Mouse (Mus musculus) myocyte (in vitro differentiated cells): ENCODE measurements around the gene Mfap3l. TPM values are rescaled to one million over a fixed set of nuclear protein-coding genes. Genes with fewer than 3 reads are reported as not detected.
A peak's percentile ranks its signal among the peaks of the same experiment; 100 is the strongest.

ENCODE experiments used
- H3K27me3 ChIP-seq: one replicate; pipeline ENCODE4 v1.6.1; 2011; ENCODE audit not compliant: control insufficient read depth, insufficient read depth, insufficient read length
- H3K36me3 ChIP-seq: one replicate; pipeline ENCODE4 v1.6.1; 2011; ENCODE audit not compliant: control insufficient read depth, insufficient read depth
- H3K4me2 ChIP-seq: one replicate; pipeline ENCODE4 v1.6.1; 2011; ENCODE audit warnings: low read depth, control low read depth
- H3K4me3 ChIP-seq: one replicate; pipeline ENCODE4 v1.5.1; 2011; ENCODE audit warnings: mild to moderate bottlenecking, control low read depth, moderate library complexity
- H3K79me2 ChIP-seq: one replicate; pipeline ENCODE4 v1.6.1; 2011; ENCODE audit not compliant: control insufficient read depth, insufficient read depth
- H3ac ChIP-seq: one replicate; pipeline ENCODE4 v1.6.1; 2011; ENCODE audit not compliant: control insufficient read depth, insufficient read length
- CEBPB ChIP-seq: IDR thresholded peaks from 2 replicates; pipeline ENCODE4 v1.6.1; 2011; ENCODE audit warnings: mild to moderate bottlenecking, moderate library complexity; ENCODE audit not compliant: poor library complexity, insufficient read depth, severe bottlenecking
- E2F4 ChIP-seq: IDR thresholded peaks from one replicate; pipeline ENCODE4 v1.6.1; 2011; ENCODE audit warnings: mild to moderate bottlenecking, control low read depth, moderate library complexity; ENCODE audit not compliant: insufficient read depth
- MAX ChIP-seq: IDR thresholded peaks from one replicate; pipeline ENCODE4 v1.6.1; 2011; ENCODE audit warnings: low read depth, mild to moderate bottlenecking, control low read depth
- MYOD1 ChIP-seq, 3 experiments: IDR thresholded peaks; one replicate each; pipeline ENCODE4 v1.6.1; 2011; ENCODE audit warnings: control low read depth in 2 of 3, low read depth in 2 of 3, mild to moderate bottlenecking in 2 of 3, moderate library complexity in 1 of 3; ENCODE audit not compliant: insufficient read length in 2 of 3, control insufficient read depth in 1 of 3
- MYOG ChIP-seq, 3 experiments: IDR thresholded peaks; one replicate each; pipeline ENCODE4 v1.6.1; 2011; ENCODE audit warnings: control low read depth in 2 of 3, low read depth in 2 of 3, mild to moderate bottlenecking in 2 of 3; ENCODE audit not compliant: insufficient read length in 2 of 3, control insufficient read depth in 1 of 3, insufficient read depth in 1 of 3
- POLR2A ChIP-seq: IDR thresholded peaks from one replicate; pipeline ENCODE4 v1.6.1; 2011; ENCODE audit warnings: low read depth, mild to moderate bottlenecking, control low read depth, moderate library complexity; ENCODE audit not compliant: insufficient read length
- POLR2AphosphoS2 ChIP-seq: IDR thresholded peaks from one replicate; pipeline ENCODE4 v1.6.1; 2011; ENCODE audit warnings: low read depth, control low read depth; ENCODE audit not compliant: insufficient read length
- REST ChIP-seq: IDR thresholded peaks from one replicate; pipeline ENCODE4 v1.6.1; 2011; ENCODE audit warnings: mild to moderate bottlenecking, control low read depth, moderate library complexity; ENCODE audit not compliant: insufficient read depth, insufficient read length
- SRF ChIP-seq: IDR thresholded peaks from one replicate; pipeline ENCODE4 v1.6.1; 2011; ENCODE audit warnings: low read depth; ENCODE audit not compliant: control insufficient read depth, insufficient read length
- TCF12 ChIP-seq: IDR thresholded peaks from one replicate; pipeline ENCODE4 v1.6.1; 2011; ENCODE audit warnings: mild to moderate bottlenecking, control low read depth; ENCODE audit not compliant: poor library complexity, insufficient read depth, severe bottlenecking
- TCF3 ChIP-seq: IDR thresholded peaks from one replicate; pipeline ENCODE4 v1.6.1; 2011; ENCODE audit warnings: low read depth, control low read depth; ENCODE audit not compliant: insufficient read length
- USF1 ChIP-seq: IDR thresholded peaks from one replicate; pipeline ENCODE4 v1.6.1; 2011; ENCODE audit warnings: low read depth, mild to moderate bottlenecking, control low read depth, moderate library complexity
- polyA plus RNA-seq: library from polyadenylated mRNA; unstranded; fragments of >200 nt; fragmentation: generic; extraction: Trizol; gene quantifications from one replicate; pipeline ENCODE4 v1.2.1, GENCODE M21; 2012; ENCODE audit warnings: missing spikeins

The Mfap3l gene
- polyA plus RNA-seq, 1 experiment = 12.9 TPM

DNA sequence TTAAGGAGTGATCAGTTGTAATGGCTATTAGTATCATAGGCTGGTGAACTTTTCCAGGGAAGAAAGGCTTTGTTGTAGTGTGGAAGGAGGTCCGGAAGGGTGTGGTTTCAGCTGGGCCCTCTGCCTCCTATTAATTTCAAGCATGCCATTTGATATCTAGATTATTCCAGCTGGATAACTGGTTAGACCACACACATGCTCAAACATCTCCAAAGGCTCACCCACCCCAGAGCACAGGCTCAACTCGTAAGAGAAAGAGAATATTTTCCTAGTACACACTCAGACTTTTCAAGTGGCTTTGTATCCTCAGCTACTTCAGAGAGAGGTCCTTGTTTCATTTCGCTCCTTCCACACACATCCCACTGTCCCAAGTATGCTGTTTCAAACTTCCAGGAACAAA lies 4.7 kb upstream of the Mfap3l start:
- TF ChIP-seq REST = no peak
- no peak for TF ChIP-seq USF1
- no peak for TF ChIP-seq E2F4
- no peak for TF ChIP-seq POLR2AphosphoS2
- no peak for TF ChIP-seq SRF
- no peak for TF ChIP-seq TCF12
- no peak for TF ChIP-seq MYOG (IDR thresholded peaks at IDR 0.05; ENCODE audit: control insufficient read depth in 1 of 3, insufficient read depth in 1 of 3, insufficient read length in 2 of 3, low read depth in 2 of 3)
- TF ChIP-seq CEBPB = no peak
- TF ChIP-seq MAX = no peak
- no peak for TF ChIP-seq TCF3
- no peak for TF ChIP-seq MYOD1 (IDR thresholded peaks at IDR 0.05; ENCODE audit: control insufficient read depth in 1 of 3, insufficient read length in 2 of 3, low read depth in 2 of 3)
- TF ChIP-seq POLR2A = no peak
- H3K79me2 ChIP-seq = no peaks in the 10 kb centered on the region
- no peaks in the 10 kb centered on the region for H3K36me3 ChIP-seq
- H3K4me2 ChIP-seq = peak overlapping the region; percentile 64
- H3K4me3 ChIP-seq = no peak overlapping the region
- H3ac ChIP-seq = no peak overlapping the region
- H3K27me3 ChIP-seq = no peaks in the 10 kb centered on the region

DNA sequence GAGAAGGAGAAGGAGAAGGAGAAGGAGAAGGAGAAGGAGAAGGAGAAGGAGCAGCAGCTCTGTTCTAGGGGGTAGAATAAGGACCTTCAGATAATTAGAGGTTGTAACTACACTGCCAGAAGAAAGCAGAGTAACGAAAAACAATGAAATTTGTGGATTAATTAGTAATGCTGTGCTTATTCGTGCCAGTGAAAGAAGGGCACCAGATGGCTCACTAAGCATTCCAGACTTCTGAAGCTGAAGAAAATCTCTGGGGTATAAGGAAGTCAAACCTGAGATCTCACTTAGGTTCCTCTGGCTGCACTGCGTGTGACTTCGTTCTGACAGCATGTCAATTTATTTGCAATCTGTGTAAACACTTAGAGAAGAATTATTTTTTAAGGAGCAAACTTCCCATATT lies 3.6 kb upstream of the Mfap3l start:
- no peaks in the 10 kb centered on the region for H3K36me3 ChIP-seq
- TF ChIP-seq MAX (no peak), POLR2AphosphoS2 (no peak), TCF12 (no peak), USF1 (no peak), TCF3 (no peak), MYOG (IDR thresholded peaks at IDR 0.05; ENCODE audit: control insufficient read depth in 1 of 3, insufficient read depth in 1 of 3, insufficient read length in 2 of 3, low read depth in 2 of 3) (no peak), POLR2A (no peak), CEBPB (no peak), MYOD1 (IDR thresholded peaks at IDR 0.05; ENCODE audit: control insufficient read depth in 1 of 3, insufficient read length in 2 of 3, low read depth in 2 of 3) (no peak)
- H3K4me3 ChIP-seq = no peak overlapping the region
- no peak overlapping the region for H3K4me2 ChIP-seq
- no peak overlapping the region for H3ac ChIP-seq
- no peaks in the 10 kb centered on the region for H3K27me3 ChIP-seq
- H3K79me2 ChIP-seq = peaks cover 10% of the 10 kb centered on the region

DNA sequence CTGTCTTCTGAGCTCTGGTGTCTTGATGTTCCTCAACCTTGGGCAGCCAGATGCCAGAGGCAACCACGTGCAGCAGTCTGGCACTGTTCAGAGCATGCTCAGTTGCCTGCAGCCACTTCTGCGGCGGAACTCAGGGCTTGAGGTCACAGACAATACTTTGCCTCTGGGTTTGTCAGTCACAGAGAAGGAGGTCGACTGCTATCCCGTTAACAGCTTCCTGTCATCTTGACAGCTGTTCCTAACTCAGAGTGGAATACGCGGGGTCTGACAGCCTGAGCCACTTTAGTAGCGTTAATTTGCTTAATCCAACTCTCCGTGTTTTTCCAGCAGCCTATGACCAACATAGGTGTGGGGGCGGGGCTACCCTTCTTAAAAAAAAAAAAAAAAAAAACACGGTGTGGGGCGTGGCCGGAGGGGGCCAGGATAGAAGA lies 1.1 kb upstream of the Mfap3l start:
- Histone ChIP-seq H3K4me3 (peak overlapping the region; percentile 65), H3ac (no peak overlapping the region), H3K4me2 (peak overlapping the region; percentile 80), H3K79me2 (peaks cover 34% of the 10 kb centered on the region), H3K27me3 (no peaks in the 10 kb centered on the region), H3K36me3 (no peaks in the 10 kb centered on the region)
- TF ChIP-seq MYOG (IDR thresholded peaks at IDR 0.05; ENCODE audit: control insufficient read depth in 1 of 3, insufficient read depth in 1 of 3, insufficient read length in 2 of 3, low read depth in 2 of 3) (peak in 2 of 3 experiments; percentile 3 to 26), USF1 (peak; percentile 84), POLR2AphosphoS2 (no peak), MYOD1 (IDR thresholded peaks at IDR 0.05; ENCODE audit: control insufficient read depth in 1 of 3, insufficient read length in 2 of 3, low read depth in 2 of 3) (peak in 1 of 3 experiments; percentile 49)

DNA sequence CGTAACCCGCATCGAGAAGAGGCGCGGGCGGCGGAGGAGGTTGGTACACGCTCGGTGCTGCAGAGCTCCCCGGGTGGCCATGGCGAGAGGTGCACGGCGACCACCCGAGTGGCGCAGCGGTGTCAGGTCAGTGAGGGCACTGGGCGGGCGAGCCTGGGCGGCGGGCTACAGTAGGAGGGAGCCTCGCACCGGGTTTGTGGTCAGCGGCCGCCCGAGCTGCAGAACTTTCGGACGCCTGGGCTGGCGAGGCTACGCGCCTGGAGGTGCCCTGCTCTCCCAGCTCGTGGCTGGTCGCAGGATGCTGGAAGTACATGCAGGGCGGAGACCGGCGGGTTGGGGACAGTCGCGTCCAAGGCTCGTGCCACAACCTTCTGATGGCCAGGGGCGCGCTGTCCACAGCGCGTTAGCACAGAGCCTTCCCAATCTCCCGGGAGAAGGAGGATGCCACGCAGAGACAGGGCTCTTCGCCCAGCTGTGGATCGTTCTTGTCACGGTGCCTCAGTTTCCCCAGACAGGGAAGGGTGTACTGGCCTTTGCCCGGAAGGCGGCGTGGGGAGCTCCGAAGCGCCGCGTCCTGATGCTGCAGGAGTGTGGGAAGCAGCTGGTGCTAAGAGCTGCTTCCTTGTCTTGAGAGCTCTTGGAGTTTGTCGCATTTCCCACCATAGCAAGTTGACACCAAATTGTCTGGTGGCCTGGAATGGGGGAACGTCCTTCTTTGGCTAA lies 467 bp downstream of the Mfap3l start:
- TF ChIP-seq REST = no peak
- no peak for TF ChIP-seq CEBPB
- TF ChIP-seq MYOG (IDR thresholded peaks at IDR 0.05; ENCODE audit: control insufficient read depth in 1 of 3, insufficient read depth in 1 of 3, insufficient read length in 2 of 3, low read depth in 2 of 3) = peak in 1 of 3 experiments; percentile 37
- TF ChIP-seq POLR2AphosphoS2 = peak; percentile 35
- TF ChIP-seq USF1 = no peak
- no peak for TF ChIP-seq TCF3
- TF ChIP-seq MYOD1 (IDR thresholded peaks at IDR 0.05; ENCODE audit: control insufficient read depth in 1 of 3, insufficient read length in 2 of 3, low read depth in 2 of 3) = peak in 1 of 3 experiments; percentile 37
- no peak for TF ChIP-seq MAX
- TF ChIP-seq POLR2A = peak; percentile 38
- no peak for TF ChIP-seq SRF
- TF ChIP-seq E2F4 = no peak
- TF ChIP-seq TCF12 = no peak
- no peaks in the 10 kb centered on the region for H3K27me3 ChIP-seq
- H3K4me2 ChIP-seq = peak overlapping the region; percentile 85
- peaks cover 6% of the 10 kb centered on the region for H3K36me3 ChIP-seq
- peak overlapping the region; percentile 58 for H3ac ChIP-seq
- peak overlapping the region; percentile 65 for H3K4me3 ChIP-seq
- peaks cover 50% of the 10 kb centered on the region for H3K79me2 ChIP-seq

DNA sequence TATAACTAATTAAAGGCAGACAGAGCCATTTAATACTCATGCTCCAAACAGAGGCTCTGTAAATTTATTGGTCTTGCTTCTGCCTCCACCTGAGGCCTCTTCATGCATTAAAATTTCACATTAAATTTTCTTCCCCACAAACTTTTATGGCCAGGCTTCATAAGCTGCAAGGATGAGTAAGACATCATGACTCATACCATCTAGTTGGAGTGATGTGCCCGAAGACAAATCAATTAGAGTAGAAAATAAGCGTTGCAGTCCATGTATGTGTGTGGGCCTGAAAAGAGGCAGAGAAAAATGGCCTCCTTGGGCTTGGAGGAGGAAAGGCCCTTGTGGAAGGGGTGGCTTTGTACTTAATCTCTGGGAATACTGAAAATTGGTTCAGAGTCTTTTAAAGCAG lies 2.3 kb downstream of the Mfap3l start:
- Histone ChIP-seq H3K4me2 (peak overlapping the region; percentile 85), H3ac (no peak overlapping the region), H3K27me3 (no peaks in the 10 kb centered on the region), H3K79me2 (peaks cover 68% of the 10 kb centered on the region), H3K36me3 (peaks cover 17% of the 10 kb centered on the region), H3K4me3 (no peak overlapping the region)
- no peak for TF ChIP-seq POLR2AphosphoS2
- TF ChIP-seq TCF12 = no peak
- TF ChIP-seq REST = no peak
- TF ChIP-seq E2F4 = no peak
- TF ChIP-seq USF1 = no peak
- no peak for TF ChIP-seq MYOG (IDR thresholded peaks at IDR 0.05; ENCODE audit: control insufficient read depth in 1 of 3, insufficient read depth in 1 of 3, insufficient read length in 2 of 3, low read depth in 2 of 3)
- no peak for TF ChIP-seq MYOD1 (IDR thresholded peaks at IDR 0.05; ENCODE audit: control insufficient read depth in 1 of 3, insufficient read length in 2 of 3, low read depth in 2 of 3)
- no peak for TF ChIP-seq TCF3
- no peak for TF ChIP-seq SRF
- TF ChIP-seq POLR2A = no peak
- TF ChIP-seq CEBPB = no peak
- TF ChIP-seq MAX = no peak
